In genomic region chr11:60202710-60203638, GRCm38 (mm10) we compare ENCODE assay signal across 10 mouse cellular contexts. TPM values are rescaled to one million over a fixed set of nuclear protein-coding genes. Genes with fewer than 3 reads are reported as not detected.
A peak's percentile ranks its signal among the peaks of the same experiment; 100 is the strongest.
DNase-seq lines count a peak whose midpoint lies in the region; ATAC-seq lines count a peak whose summit lies in the region.
"Had no signal": no experiment of that assay in that cellular context is flagged by ENCODE, and none has a peak within 500 bp of the region (broad histone marks: within the 10 kb centered on the region; RNA-seq: fewer than 3 reads in every experiment).

No protein-coding gene starts in this region.

- H3K36me3 ChIP-seq in embryonic facial prominence, embryonic 10.5 days (replicated peaks) = peaks cover 99% of the 10 kb centered on the region
- H3K36me3 ChIP-seq in hindbrain, embryonic 16.5 days (ENCODE audit: control insufficient read depth, insufficient read depth, low read length) = peaks cover 38% of the 10 kb centered on the region

- peak overlapping the region; percentile 41 for H3K9ac ChIP-seq in hindbrain, embryonic 16.5 days (ENCODE audit: low read depth, low read length)
- H3K9ac ChIP-seq: lung, embryonic 14.5 days had no signal

- no peak overlapping the region for H3K4me3 ChIP-seq in embryonic facial prominence, embryonic 10.5 days
- no peak overlapping the region for H3K4me3 ChIP-seq in hindbrain, embryonic 16.5 days (ENCODE audit: low read length)

- no peaks in the 10 kb centered on the region for H3K27me3 ChIP-seq in embryonic facial prominence, embryonic 10.5 days (replicated peaks; ENCODE audit: low read depth, poor library complexity, severe bottlenecking)
- no peaks in the 10 kb centered on the region for H3K27me3 ChIP-seq in hindbrain, embryonic 16.5 days (replicated peaks; ENCODE audit: control insufficient read depth, insufficient read depth, low read length)

- 0 out of 2 replicates have a peak overlapping the region, but pooled peaks have one; percentile 7 for H3K27ac ChIP-seq in embryonic facial prominence, embryonic 10.5 days (replicated peaks)
- H3K27ac ChIP-seq in hindbrain, embryonic 16.5 days (ENCODE audit: low read depth, low read length) = peak overlapping the region; percentile 72

- no peaks in the 10 kb centered on the region for H3K9me3 ChIP-seq in embryonic facial prominence, embryonic 10.5 days
- H3K9me3 ChIP-seq in hindbrain, embryonic 16.5 days (ENCODE audit: control insufficient read depth, low read length) = no peaks in the 10 kb centered on the region

- 94% methylated on average over 26 of the region's 26 CpGs for whole genome bisulfite sequencing in embryonic facial prominence, embryonic 10.5 days
- WGBS in hindbrain, embryonic 16.5 days = 71% methylated on average over 26 of the region's 26 CpGs

- no peak for ATAC-seq in hindbrain, embryonic 16.5 days
- ATAC-seq in erythroblast, adult 5-6 weeks (replicated peaks; ENCODE audit: low FRiP score, poor library complexity, severe bottlenecking) = no peak

- DNase-seq in retina, postnatal 1 day = peak; percentile 62
- no peak for DNase-seq in retina, embryonic 14.5 days (ENCODE audit: low spot score)
- no peak for DNase-seq in embryonic facial prominence, embryonic 10.5 days (ENCODE audit: low spot score)
- no peak for DNase-seq in thymus, postnatal 25 days
- no peak for DNase-seq in urinary bladder, adult 18-20 months (ENCODE audit: low spot score in 2 of 2)
- DNase-seq: gastrocnemius, postnatal 36 days; kidney, postnatal 25 days; lung, embryonic 14.5 days had no signal

- peaks cover 42% of the 10 kb centered on the region for H3K4me1 ChIP-seq in embryonic facial prominence, embryonic 10.5 days
- H3K4me1 ChIP-seq in hindbrain, embryonic 16.5 days (ENCODE audit: control insufficient read depth, insufficient read depth, low read depth, low read length) = peaks cover 35% of the 10 kb centered on the region

- H3K4me2 ChIP-seq in hindbrain, embryonic 16.5 days (ENCODE audit: low read length) = no peak overlapping the region
- H3K4me2 ChIP-seq: lung, embryonic 14.5 days had no signal

RNA-seq across cellular contexts. Expression of gene Srebf1, which starts 19.4 kb away (rescaled TPM):
- 50.9 and 52.1 TPM in 2 replicates for polyA plus RNA-seq in embryonic facial prominence, embryonic 10.5 days (2016; fragmentation: Nextera tagmentation; extraction: Ambion mirVana)
- polyA plus RNA-seq in hindbrain, embryonic 16.5 days (2015; fragmentation: Nextera tagmentation; extraction: Ambion mirVana) = 42.5 and 44.8 TPM in 2 replicates
- 1.3 and 13.0 TPM in 2 replicates for total RNA-seq in erythroblast, adult 5-6 weeks (2015; ENCODE audit: low replicate concordance)
- total RNA-seq in erythroblast, adult 5-6 weeks (2017; ENCODE audit: low replicate concordance) = 4.6 and 12.2 TPM in 2 replicates
